Mouse (Mus musculus): ENCODE measurements around the gene Grin2b. TPM values are rescaled to one million over a fixed set of nuclear protein-coding genes. Genes with fewer than 3 reads are reported as not detected.

The Grin2b gene
- polyA plus RNA-seq, 1 experiment from 2014 or later = 0.97 TPM

GRCm38 (mm10) chr6:136105221-136105620 is 68.1 kb downstream of the Grin2b start:
- ATAC-seq (ENCODE audit: insufficient number of reproducible peaks, insufficient read depth, low FRiP score, low TSS enrichment, low read depth) = no peak
- H3K27ac ChIP-seq = no peak overlapping the region
- no peaks in the 10 kb centered on the region for H3K36me3 ChIP-seq
- WGBS = 77% methylated on average over 2 of the region's 2 CpGs
- H3K9me3 ChIP-seq = peaks cover 5% of the 10 kb centered on the region
- H3K27me3 ChIP-seq = no peaks in the 10 kb centered on the region
- no peak overlapping the region for H3K4me3 ChIP-seq (replicated peaks)
- no peak overlapping the region for H3K9ac ChIP-seq (replicated peaks)
- H3K4me1 ChIP-seq (replicated peaks) = no peaks in the 10 kb centered on the region
- H3K4me2 ChIP-seq = no peak overlapping the region

- Histone ChIP-seq H3K27me3 (no peaks in the 10 kb centered on the region), H3K4me3 (replicated peaks) (no peak overlapping the region), H3K9ac (replicated peaks) (no peak overlapping the region), H3K9me3 (peaks cover 5% of the 10 kb centered on the region), H3K4me2 (no peak overlapping the region), H3K27ac (no peak overlapping the region), H3K4me1 (replicated peaks) (no peaks in the 10 kb centered on the region), H3K36me3 (no peaks in the 10 kb centered on the region)
- whole genome bisulfite sequencing = 81% methylated on average over 5 of the region's 5 CpGs
- no peak for ATAC-seq (ENCODE audit: insufficient number of reproducible peaks, insufficient read depth, low FRiP score, low TSS enrichment, low read depth)
Observed at GRCm38 (mm10) chr6:136100241-136100640, 73.1 kb downstream of the Grin2b start.

- WGBS = 19% methylated on average over 1 of the region's 1 CpGs
- Histone ChIP-seq H3K4me3 (replicated peaks) (no peak overlapping the region), H3K36me3 (no peaks in the 10 kb centered on the region), H3K9ac (replicated peaks) (no peak overlapping the region), H3K4me1 (replicated peaks) (no peaks in the 10 kb centered on the region), H3K9me3 (no peaks in the 10 kb centered on the region), H3K27me3 (no peaks in the 10 kb centered on the region), H3K27ac (no peak overlapping the region), H3K4me2 (no peak overlapping the region)
- no peak for ATAC-seq (ENCODE audit: insufficient number of reproducible peaks, insufficient read depth, low FRiP score, low TSS enrichment, low read depth)
Observed at GRCm38 (mm10) chr6:136096269-136096668, 77.0 kb downstream of the Grin2b start.

- H3K36me3 ChIP-seq = no peaks in the 10 kb centered on the region
Observed at GRCm38 (mm10) chr6:136079991-136080734, 93.1 kb downstream of the Grin2b start.

GRCm38 (mm10) chr6:136072326-136073054 is 100.8 kb downstream of the Grin2b start:
- Histone ChIP-seq H3K27me3 (no peaks in the 10 kb centered on the region), H3K27ac (no peak overlapping the region), H3K4me2 (no peak overlapping the region), H3K9ac (replicated peaks) (no peak overlapping the region), H3K9me3 (no peaks in the 10 kb centered on the region), H3K36me3 (no peaks in the 10 kb centered on the region), H3K4me3 (replicated peaks) (no peak overlapping the region), H3K4me1 (replicated peaks) (no peaks in the 10 kb centered on the region)
- 85% methylated on average over 13 of the region's 13 CpGs for WGBS
- ATAC-seq (ENCODE audit: insufficient number of reproducible peaks, insufficient read depth, low FRiP score, low TSS enrichment, low read depth) = no peak

More at GRCm38 (mm10) chr6:136079991-136080734, 93.1 kb downstream of the Grin2b start:
- Histone ChIP-seq H3K4me1 (replicated peaks) (no peaks in the 10 kb centered on the region), H3K9ac (replicated peaks) (no peak overlapping the region), H3K9me3 (no peaks in the 10 kb centered on the region), H3K27me3 (no peaks in the 10 kb centered on the region), H3K4me2 (no peak overlapping the region), H3K4me3 (replicated peaks) (no peak overlapping the region), H3K27ac (no peak overlapping the region)
- ATAC-seq (ENCODE audit: insufficient number of reproducible peaks, insufficient read depth, low FRiP score, low TSS enrichment, low read depth) = no peak
- WGBS = 82% methylated on average over 17 of the region's 17 CpGs

- H3K9me3 ChIP-seq = no peaks in the 10 kb centered on the region
- no peaks in the 10 kb centered on the region for H3K27me3 ChIP-seq
- H3K36me3 ChIP-seq = no peaks in the 10 kb centered on the region
- H3K4me3 ChIP-seq (replicated peaks) = no peak overlapping the region
- ATAC-seq (ENCODE audit: insufficient number of reproducible peaks, insufficient read depth, low FRiP score, low TSS enrichment, low read depth) = no peak
- H3K9ac ChIP-seq (replicated peaks) = no peak overlapping the region
- 87% methylated on average over 7 of the region's 7 CpGs for WGBS
- H3K4me2 ChIP-seq = no peak overlapping the region
- no peak overlapping the region for H3K27ac ChIP-seq
- no peaks in the 10 kb centered on the region for H3K4me1 ChIP-seq (replicated peaks)
Observed at GRCm38 (mm10) chr6:136070101-136070500, 103.2 kb downstream of the Grin2b start.

- Histone ChIP-seq H3K4me1 (replicated peaks) (no peaks in the 10 kb centered on the region), H3K27me3 (no peaks in the 10 kb centered on the region), H3K36me3 (no peaks in the 10 kb centered on the region), H3K9ac (replicated peaks) (no peak overlapping the region), H3K4me2 (no peak overlapping the region), H3K4me3 (replicated peaks) (no peak overlapping the region), H3K9me3 (no peaks in the 10 kb centered on the region), H3K27ac (no peak overlapping the region)
- no peak for ATAC-seq (ENCODE audit: insufficient number of reproducible peaks, insufficient read depth, low FRiP score, low TSS enrichment, low read depth)
- WGBS = 67% methylated on average over 1 of the region's 1 CpGs
Observed at GRCm38 (mm10) chr6:136053346-136053745, 120.0 kb downstream of the Grin2b start.

GRCm38 (mm10) chr6:136050346-136050745 is 123.0 kb downstream of the Grin2b start:
- no peaks in the 10 kb centered on the region for H3K27me3 ChIP-seq
- no peaks in the 10 kb centered on the region for H3K36me3 ChIP-seq
- no peak overlapping the region for H3K9ac ChIP-seq (replicated peaks)
- no peak overlapping the region for H3K4me3 ChIP-seq (replicated peaks)
- 81% methylated on average over 4 of the region's 4 CpGs for WGBS
- ATAC-seq (ENCODE audit: insufficient number of reproducible peaks, insufficient read depth, low FRiP score, low TSS enrichment, low read depth) = no peak
- H3K9me3 ChIP-seq = no peaks in the 10 kb centered on the region
- H3K27ac ChIP-seq = no peak overlapping the region
- no peak overlapping the region for H3K4me2 ChIP-seq
- no peaks in the 10 kb centered on the region for H3K4me1 ChIP-seq (replicated peaks)

GRCm38 (mm10) chr6:136048084-136048483 is 125.2 kb downstream of the Grin2b start:
- no peak overlapping the region for H3K4me2 ChIP-seq
- H3K9ac ChIP-seq (replicated peaks) = no peak overlapping the region
- ATAC-seq (ENCODE audit: insufficient number of reproducible peaks, insufficient read depth, low FRiP score, low TSS enrichment, low read depth) = no peak
- H3K4me3 ChIP-seq (replicated peaks) = no peak overlapping the region
- H3K27ac ChIP-seq = no peak overlapping the region
- 92% methylated on average over 2 of the region's 2 CpGs for WGBS
- no peaks in the 10 kb centered on the region for H3K4me1 ChIP-seq (replicated peaks)
- H3K9me3 ChIP-seq = no peaks in the 10 kb centered on the region
- no peaks in the 10 kb centered on the region for H3K27me3 ChIP-seq
- no peaks in the 10 kb centered on the region for H3K36me3 ChIP-seq

- ATAC-seq (ENCODE audit: insufficient number of reproducible peaks, insufficient read depth, low FRiP score, low TSS enrichment, low read depth) = no peak
- Histone ChIP-seq H3K9me3 (no peaks in the 10 kb centered on the region), H3K9ac (replicated peaks) (no peak overlapping the region), H3K36me3 (no peaks in the 10 kb centered on the region), H3K4me2 (no peak overlapping the region), H3K4me3 (replicated peaks) (no peak overlapping the region), H3K27me3 (no peaks in the 10 kb centered on the region), H3K4me1 (replicated peaks) (no peaks in the 10 kb centered on the region), H3K27ac (no peak overlapping the region)
- WGBS = 86% methylated on average over 7 of the region's 7 CpGs
Observed at GRCm38 (mm10) chr6:136046091-136046490, 127.2 kb downstream of the Grin2b start.

GRCm38 (mm10) chr6:136044461-136044860 is 128.8 kb downstream of the Grin2b start:
- Histone ChIP-seq H3K9me3 (no peaks in the 10 kb centered on the region), H3K36me3 (no peaks in the 10 kb centered on the region), H3K27me3 (no peaks in the 10 kb centered on the region), H3K27ac (no peak overlapping the region), H3K9ac (replicated peaks) (no peak overlapping the region), H3K4me2 (no peak overlapping the region), H3K4me3 (replicated peaks) (no peak overlapping the region), H3K4me1 (replicated peaks) (no peaks in the 10 kb centered on the region)
- 79% methylated on average over 5 of the region's 5 CpGs for WGBS
- ATAC-seq (ENCODE audit: insufficient number of reproducible peaks, insufficient read depth, low FRiP score, low TSS enrichment, low read depth) = no peak
